Mouse (Mus musculus) forebrain, embryonic 11.5 days (tissue): ENCODE results near the gene Rassf1. TPM values are rescaled to one million over a fixed set of nuclear protein-coding genes. Genes with fewer than 3 reads are reported as not detected.

ENCODE experiments used
- ATAC-seq: fragments of 200-750 bp; cut with Nextera tagmentation; replicated peaks from 2 replicates; pipeline ENCODE4 v1.8.0; 2017; ENCODE audit warnings: moderate TSS enrichment; ENCODE audit not compliant: low FRiP score
- DNase-seq: peaks from one replicate; pipeline ENCODE4 v3.0.0-alpha.2; 2017; ENCODE audit warnings: low spot score
- H3K27ac ChIP-seq: fragments of 300-500 bp; sonication (generic); 2 replicates; pipeline ENCODE4 v1.5.1; 2014; ENCODE audit warnings: low read depth, low read length
- H3K27me3 ChIP-seq: fragments of 300-500 bp; sonication (generic); 2 replicates; pipeline ENCODE4 v1.6.1; 2014; ENCODE audit warnings: mild to moderate bottlenecking, low read length, mixed read lengths; ENCODE audit not compliant: control insufficient read depth, insufficient read depth
- H3K36me3 ChIP-seq: fragments of 300-500 bp; sonication (generic); 2 replicates; pipeline ENCODE4 v1.6.1; 2014; ENCODE audit warnings: mild to moderate bottlenecking, low read length, moderate library complexity, mixed read lengths; ENCODE audit not compliant: control insufficient read depth, insufficient read depth
- H3K4me1 ChIP-seq: fragments of 300-500 bp; sonication (generic); replicated peaks from 2 replicates; pipeline ENCODE4 v1.6.1; 2014; ENCODE audit warnings: low read length, mixed read lengths; ENCODE audit not compliant: control insufficient read depth, insufficient read depth
- H3K4me2 ChIP-seq: fragments of 300-500 bp; sonication (generic); 2 replicates; pipeline ENCODE4 v1.6.1; 2014; ENCODE audit warnings: low read depth, mild to moderate bottlenecking, low read length, moderate library complexity, mixed read lengths; ENCODE audit not compliant: severe bottlenecking
- H3K4me3 ChIP-seq: fragments of 300-500 bp; sonication (generic); 2 replicates; pipeline ENCODE4 v1.5.1; 2014; ENCODE audit warnings: low read depth, low read length
- H3K9ac ChIP-seq: fragments of 300-500 bp; sonication (generic); 2 replicates; pipeline ENCODE4 v1.6.1; 2014; ENCODE audit warnings: low read length
- H3K9me3 ChIP-seq: fragments of 300-500 bp; sonication (generic); 2 replicates; pipeline ENCODE4 v1.6.1; 2016; ENCODE audit warnings: low read length, mixed read lengths; ENCODE audit not compliant: control insufficient read depth
- WGBS: fragments of 180-500 bp; shearing (Covaris S2); extraction: QIAGEN DNeasy Blood & Tissue Kit; methylation state at CpG from one replicate; pipeline ENCODE4 v1.1.7; 2014; 5-methylcytosine and 5-hydroxymethylcytosine counted together
- polyA plus RNA-seq: library from polyadenylated mRNA; unstranded; fragments of >200 nt; fragmentation: Nextera tagmentation; extraction: Ambion mirVana; gene quantifications from 2 replicates; pipeline ENCODE4 v1.2.1, GENCODE M21; 2014

Rassf1 gene
- polyA plus RNA-seq, 1 experiment from 2014 or later = 48.2 TPM

DNA sequence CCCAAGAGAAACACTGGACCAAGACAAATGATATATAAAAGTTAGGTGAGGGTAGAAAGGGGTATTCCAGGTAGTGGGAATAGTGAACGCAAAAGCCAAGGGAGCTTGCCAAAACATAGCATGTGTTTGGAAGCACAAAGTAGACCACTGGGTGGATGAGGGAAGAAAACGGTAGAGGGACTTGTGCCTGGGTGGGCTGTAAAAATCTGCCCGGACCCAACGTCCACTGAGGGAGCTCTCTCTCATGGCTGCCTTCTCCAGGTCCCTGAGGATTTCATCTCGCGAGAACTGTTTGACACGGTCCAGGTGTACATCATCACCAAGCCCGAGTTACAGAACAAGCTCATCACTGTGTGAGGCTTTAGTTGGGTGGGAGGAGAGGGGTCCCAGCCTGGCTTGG is 8.6 kb upstream of the Rassf1 start:
- peak overlapping the region; percentile 66; the same call in 1 of the 2 replicates for H3K9ac ChIP-seq
- no peaks in the 10 kb centered on the region for H3K27me3 ChIP-seq
- H3K27ac ChIP-seq = no peak overlapping the region
- ATAC-seq = no peak
- peak overlapping the region; percentile 95 for H3K4me2 ChIP-seq
- 47% methylated on average over 8 of the region's 8 CpGs for WGBS
- peaks cover 14% of the 10 kb centered on the region; the same call in 1 of the 2 replicates for H3K4me1 ChIP-seq
- H3K4me3 ChIP-seq = peak overlapping the region; percentile 63
- no peaks in the 10 kb centered on the region for H3K9me3 ChIP-seq
- no peak for DNase-seq
- H3K36me3 ChIP-seq = peaks cover 7% of the 10 kb centered on the region

DNA sequence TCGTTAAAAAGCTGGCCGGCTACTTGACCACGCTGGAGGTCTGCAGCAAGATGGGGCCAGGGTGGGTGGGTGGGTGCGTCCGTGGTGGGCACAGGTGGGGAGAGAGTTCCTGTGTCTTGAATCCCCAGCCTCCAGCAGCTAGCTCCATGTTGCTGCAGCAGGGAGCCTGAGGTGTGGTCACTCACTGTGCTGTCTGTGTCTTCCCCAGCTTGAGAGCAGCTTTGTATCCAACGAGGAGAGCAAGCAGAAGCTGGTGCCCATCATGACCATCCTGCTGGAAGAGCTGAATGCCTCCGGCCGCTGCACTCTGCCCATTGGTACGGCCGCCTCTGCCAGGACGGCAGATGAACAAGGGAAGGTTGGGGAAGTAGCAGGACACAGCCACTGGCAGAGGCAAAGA is 8.1 kb upstream of the Rassf1 start:
- H3K36me3 ChIP-seq = peaks cover 4% of the 10 kb centered on the region; the same call in 1 of the 2 replicates
- no peaks in the 10 kb centered on the region for H3K9me3 ChIP-seq
- ATAC-seq (no peak), DNase-seq (no peak)
- peaks cover 14% of the 10 kb centered on the region; the same call in 1 of the 2 replicates for H3K4me1 ChIP-seq
- no peak overlapping the region for H3K4me3 ChIP-seq
- H3K4me2 ChIP-seq = no peak overlapping the region
- no peak overlapping the region for H3K9ac ChIP-seq
- no peaks in the 10 kb centered on the region for H3K27me3 ChIP-seq
- WGBS = 88% methylated on average over 11 of the region's 11 CpGs
- H3K27ac ChIP-seq = no peak overlapping the region

DNA sequence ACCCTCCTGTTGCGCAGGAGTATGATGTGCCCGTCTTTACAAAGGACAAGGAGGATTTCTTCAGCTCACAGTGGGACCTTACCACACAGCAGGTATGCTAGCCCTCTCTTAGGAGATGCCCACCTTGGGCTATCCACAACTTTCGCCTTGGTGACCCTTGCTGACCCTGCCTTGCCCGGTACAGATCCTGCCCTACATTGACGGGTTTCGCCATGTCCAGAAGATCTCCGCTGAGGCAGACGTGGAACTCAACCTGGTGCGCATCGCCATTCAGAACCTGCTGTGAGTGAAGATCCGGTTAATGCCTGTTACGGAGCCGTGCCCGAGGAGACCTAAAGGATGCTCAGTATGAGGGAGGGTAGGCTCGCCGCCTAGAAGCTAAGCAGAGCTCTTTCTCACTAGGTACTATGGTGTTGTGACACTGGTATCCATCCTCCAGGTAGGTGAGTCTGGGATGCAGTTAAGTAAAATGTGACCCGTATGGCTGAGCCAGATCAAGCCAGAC is 7.1 kb upstream of the Rassf1 start:
- H3K27ac ChIP-seq = no peak overlapping the region
- no peak overlapping the region for H3K4me2 ChIP-seq
- H3K9ac ChIP-seq = no peak overlapping the region
- no peaks in the 10 kb centered on the region for H3K27me3 ChIP-seq
- no peaks in the 10 kb centered on the region for H3K36me3 ChIP-seq
- WGBS = 95% methylated on average over 17 of the region's 17 CpGs
- H3K4me1 ChIP-seq = peaks cover 14% of the 10 kb centered on the region; the same call in 1 of the 2 replicates
- DNase-seq (no peak), ATAC-seq (no peak)
- H3K9me3 ChIP-seq = no peaks in the 10 kb centered on the region
- no peak overlapping the region for H3K4me3 ChIP-seq

DNA sequence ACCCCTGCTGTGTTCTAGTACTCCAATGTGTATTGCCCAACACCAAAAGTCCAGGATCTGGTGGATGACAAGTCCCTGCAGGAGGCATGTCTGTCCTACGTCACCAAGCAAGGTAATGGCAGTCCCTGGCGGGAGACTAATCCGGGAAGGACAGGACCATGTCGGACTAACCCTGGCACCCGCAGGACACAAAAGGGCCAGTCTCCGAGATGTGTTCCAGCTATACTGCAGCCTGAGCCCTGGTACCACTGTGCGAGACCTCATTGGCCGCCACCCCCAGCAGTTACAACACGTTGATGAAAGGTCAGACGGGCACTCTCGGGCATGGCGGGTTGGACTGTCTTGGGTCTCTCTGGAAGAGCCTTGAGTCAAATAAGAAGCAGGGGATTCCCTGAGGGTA is 6.6 kb upstream of the Rassf1 start:
- no peak overlapping the region for H3K4me3 ChIP-seq
- H3K9me3 ChIP-seq = no peaks in the 10 kb centered on the region
- no peak for DNase-seq
- ATAC-seq = no peak
- H3K4me1 ChIP-seq = peaks cover 14% of the 10 kb centered on the region; the same call in 1 of the 2 replicates
- no peak overlapping the region for H3K4me2 ChIP-seq
- H3K36me3 ChIP-seq = no peaks in the 10 kb centered on the region
- H3K27me3 ChIP-seq = no peaks in the 10 kb centered on the region
- 94% methylated on average over 12 of the region's 12 CpGs for WGBS
- H3K9ac ChIP-seq = no peak overlapping the region
- no peak overlapping the region for H3K27ac ChIP-seq

DNA sequence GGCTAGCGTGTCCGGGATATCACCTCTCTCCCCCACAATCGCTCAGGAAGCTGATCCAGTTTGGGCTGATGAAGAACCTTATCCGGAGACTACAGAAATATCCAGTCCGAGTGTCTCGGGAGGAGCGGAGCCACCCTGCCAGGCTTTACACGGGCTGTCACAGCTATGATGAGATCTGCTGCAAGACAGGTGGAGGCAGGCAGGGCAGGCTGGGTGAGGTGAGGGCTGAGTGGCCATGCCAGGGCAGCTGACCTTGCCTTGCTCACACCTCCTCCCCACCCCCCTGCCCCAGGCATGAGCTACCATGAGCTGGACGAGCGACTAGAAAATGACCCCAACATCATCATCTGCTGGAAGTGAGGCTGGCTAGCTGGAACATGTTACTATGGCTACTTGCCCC is 6.2 kb upstream of the Rassf1 start:
- Histone ChIP-seq H3K9ac (no peak overlapping the region), H3K9me3 (no peaks in the 10 kb centered on the region), H3K4me3 (no peak overlapping the region), H3K4me2 (no peak overlapping the region), H3K27me3 (peaks cover 3% of the 10 kb centered on the region), H3K36me3 (no peaks in the 10 kb centered on the region), H3K4me1 (peaks cover 14% of the 10 kb centered on the region; the same call in 1 of the 2 replicates), H3K27ac (no peak overlapping the region)
- WGBS = 86% methylated on average over 10 of the region's 10 CpGs
- no peak for DNase-seq
- no peak for ATAC-seq

DNA sequence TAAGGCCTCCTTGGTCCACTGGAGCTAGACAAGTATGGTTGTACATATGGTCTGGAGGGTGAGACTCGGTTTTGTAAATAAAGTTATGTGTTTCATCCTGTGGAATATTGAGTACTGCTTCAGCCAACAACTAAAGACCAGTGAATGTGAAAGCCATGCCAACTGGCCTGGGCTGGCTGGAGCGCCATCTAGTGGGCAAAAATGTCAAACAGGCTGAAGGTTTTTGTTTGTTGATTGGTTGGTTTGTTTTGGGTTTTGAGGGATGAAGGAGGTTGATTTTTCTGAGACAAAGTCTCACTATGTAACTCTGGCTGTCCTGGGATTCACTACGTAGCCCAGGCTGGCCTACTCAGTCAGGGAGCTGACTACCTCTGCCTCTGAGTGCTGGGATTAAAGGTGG is 5.8 kb upstream of the Rassf1 start:
- no peak overlapping the region for H3K4me2 ChIP-seq
- WGBS = 2% methylated on average over 3 of the region's 3 CpGs
- no peaks in the 10 kb centered on the region for H3K9me3 ChIP-seq
- H3K36me3 ChIP-seq = no peaks in the 10 kb centered on the region
- ATAC-seq (no peak), DNase-seq (peak; percentile 89)
- H3K4me3 ChIP-seq = no peak overlapping the region
- H3K27me3 ChIP-seq = peaks cover 7% of the 10 kb centered on the region
- no peak overlapping the region for H3K27ac ChIP-seq
- no peak overlapping the region for H3K9ac ChIP-seq
- peaks cover 14% of the 10 kb centered on the region; the same call in 1 of the 2 replicates for H3K4me1 ChIP-seq

DNA sequence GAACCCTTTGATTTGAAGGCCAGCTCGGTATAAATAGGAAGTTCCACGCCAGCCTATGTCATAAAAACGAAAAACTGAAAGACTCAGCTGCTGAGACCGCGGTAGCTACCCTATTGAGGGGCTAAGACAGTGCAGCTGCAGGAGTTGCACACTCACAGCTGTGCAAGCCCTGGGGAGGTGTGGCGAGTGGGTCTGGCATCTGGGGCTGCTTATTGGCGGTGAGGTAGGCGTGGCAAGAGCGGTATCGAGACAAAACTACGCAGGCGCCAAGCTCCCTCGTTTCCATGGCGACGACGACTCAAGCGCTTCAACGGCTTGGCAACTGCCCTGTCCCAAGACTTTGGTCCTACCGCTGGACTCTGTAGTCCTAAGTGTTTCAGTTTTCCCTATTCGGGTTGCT is 4.3 kb upstream of the Rassf1 start, which contains the start of gene Zmynd10:
Gene Zmynd10 (plus strand): TSS at position 273 of the 400 bp plus-strand sequence.
- no peak within 1 kb of the TSS for H3K4me3 ChIP-seq
- H3K36me3 ChIP-seq = no peaks in the 10 kb centered on the region
- 3% methylated on average over 20 of the region's 20 CpGs for WGBS
- peaks cover 22% of the 10 kb centered on the region for H3K4me1 ChIP-seq
- peak within 1 kb of the TSS; percentile 46 for H3K4me2 ChIP-seq
- no peak within 1 kb of the TSS for H3K27ac ChIP-seq
- DNase-seq (peak; percentile 93), ATAC-seq (peak; percentile 74)
- H3K9me3 ChIP-seq = no peaks in the 10 kb centered on the region
- peaks cover 14% of the 10 kb centered on the region for H3K27me3 ChIP-seq
- peak within 1 kb of the TSS; percentile 27 for H3K9ac ChIP-seq

DNA sequence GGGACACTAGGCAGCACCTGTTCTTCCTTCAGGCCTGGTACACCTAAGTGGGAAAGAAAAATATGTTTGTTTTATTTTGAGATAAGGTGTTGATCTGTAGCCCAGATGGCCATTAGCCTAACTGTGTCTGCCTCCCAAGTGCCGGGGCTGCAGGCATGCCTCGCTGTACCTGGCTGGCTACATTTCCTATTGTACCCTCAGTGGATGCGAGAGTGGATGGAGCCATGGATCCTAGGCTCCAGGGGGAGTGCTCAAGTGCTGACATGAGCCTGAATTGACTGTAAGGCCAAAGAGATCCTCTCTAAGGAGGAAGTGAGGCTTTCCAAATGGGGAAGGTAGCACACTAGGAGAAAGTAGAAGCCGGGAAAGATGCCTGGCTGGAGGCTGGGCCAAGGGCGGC is 3.4 kb upstream of the Rassf1 start:
- peaks cover 14% of the 10 kb centered on the region for H3K27me3 ChIP-seq

DNA sequence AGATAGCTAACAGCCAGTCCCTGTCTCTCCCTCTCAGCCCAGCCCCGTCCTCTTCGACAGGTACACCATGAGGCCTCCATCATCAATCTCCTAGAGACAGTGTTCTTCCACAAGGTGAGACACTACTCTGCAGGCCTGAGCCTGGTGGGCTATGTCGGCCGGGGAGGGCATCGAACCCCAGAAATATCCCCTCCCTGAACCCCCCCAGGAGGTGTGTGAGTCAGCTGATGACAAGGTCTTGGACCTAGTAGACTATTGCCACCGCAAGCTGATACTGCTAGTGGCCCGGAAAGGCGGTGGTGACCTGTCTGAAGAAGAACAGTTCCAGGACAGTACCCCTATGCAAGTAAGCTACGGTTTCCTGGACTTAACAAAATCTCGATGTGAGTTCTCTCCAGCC is 2.5 kb upstream of the Rassf1 start:
- WGBS = 93% methylated on average over 10 of the region's 10 CpGs
- H3K9me3 ChIP-seq = no peaks in the 10 kb centered on the region
- ATAC-seq = no peak
- no peak overlapping the region for H3K4me2 ChIP-seq
- H3K4me1 ChIP-seq = peaks cover 29% of the 10 kb centered on the region
- DNase-seq = no peak
- H3K9ac ChIP-seq = no peak overlapping the region
- no peak overlapping the region for H3K4me3 ChIP-seq
- no peak overlapping the region for H3K27ac ChIP-seq
- H3K27me3 ChIP-seq = peaks cover 14% of the 10 kb centered on the region
- H3K36me3 ChIP-seq = no peaks in the 10 kb centered on the region

More for the DNA sequence above, 3.4 kb upstream of the Rassf1 start:
- no peaks in the 10 kb centered on the region for H3K36me3 ChIP-seq
- no peak overlapping the region for H3K27ac ChIP-seq
- no peak overlapping the region for H3K4me3 ChIP-seq
- peaks cover 26% of the 10 kb centered on the region for H3K4me1 ChIP-seq
- no peaks in the 10 kb centered on the region for H3K9me3 ChIP-seq
- no peak overlapping the region for H3K9ac ChIP-seq
- H3K4me2 ChIP-seq = no peak overlapping the region
- 87% methylated on average over 5 of the region's 5 CpGs for WGBS
- no peak for DNase-seq
- ATAC-seq = no peak
